Mouse (Mus musculus): ENCODE measurements around the gene Ccdc28a. TPM values are rescaled to one million over a fixed set of nuclear protein-coding genes. Genes with fewer than 3 reads are reported as not detected.
A peak's percentile ranks its signal among the peaks of the same experiment; 100 is the strongest.

Gene Ccdc28a
- total RNA-seq, 2 experiments from 2014 or later: 7.8 to 8.5 TPM

DNA sequence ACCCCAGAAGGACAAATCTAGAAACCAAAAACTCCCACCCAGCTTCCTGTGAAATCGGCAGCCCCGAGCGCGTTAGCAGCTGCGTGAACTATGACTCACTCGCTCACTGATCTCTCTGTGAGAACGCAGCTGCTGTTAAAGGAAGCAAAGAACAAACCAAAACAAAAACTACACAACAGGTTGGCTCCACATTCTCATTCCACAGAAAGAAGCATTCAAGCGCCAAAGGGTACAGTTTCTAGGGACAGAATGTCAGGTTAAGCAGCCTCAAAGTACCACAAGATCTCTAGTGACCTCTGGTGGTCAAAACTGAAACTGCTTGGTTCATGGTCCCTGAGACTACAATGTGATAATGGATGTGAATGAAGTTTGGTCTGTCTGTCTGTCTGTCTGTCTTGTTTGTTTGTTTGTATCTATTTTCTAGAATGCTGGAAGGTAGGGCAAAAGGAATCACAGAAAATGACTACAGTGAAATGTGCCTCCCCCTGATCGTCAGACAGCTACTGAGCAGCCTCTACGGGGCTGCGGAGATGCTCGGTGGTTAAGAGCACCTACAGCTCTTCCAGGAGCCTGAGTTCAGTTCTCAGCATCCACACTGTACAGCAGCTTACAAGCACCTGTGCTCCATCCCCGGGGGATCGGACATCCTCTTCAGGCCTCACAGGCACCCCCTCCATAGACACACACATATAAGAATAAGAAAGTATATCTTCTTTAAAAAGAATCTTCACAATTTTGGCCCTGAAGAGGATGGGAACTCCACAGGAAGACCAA lies 37.4 kb downstream of the Ccdc28a start:
- DNase-seq (ENCODE audit: low spot score in 2 of 2): peak; percentile 47 to 78

DNA sequence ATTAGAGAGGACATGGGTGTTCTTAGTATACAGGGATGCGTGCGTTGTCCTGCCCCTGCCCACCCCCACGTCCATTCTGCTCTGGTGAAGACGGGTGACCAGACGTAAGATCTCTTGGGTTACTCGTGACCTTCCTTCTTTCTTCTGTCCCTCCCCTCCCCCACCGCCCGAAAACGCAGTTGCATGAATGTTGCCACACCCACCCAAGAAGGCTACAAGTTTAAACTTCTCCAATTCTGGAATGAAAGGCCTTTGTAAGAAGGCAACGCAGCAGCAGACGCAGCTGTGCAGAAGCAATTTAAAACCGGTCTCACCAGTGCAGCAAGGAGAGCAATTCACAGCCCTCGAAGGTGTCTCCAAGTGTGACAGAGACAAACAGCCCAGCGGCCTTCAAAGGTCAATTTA lies 40.1 kb downstream of the Ccdc28a start:
- no peak for DNase-seq (ENCODE audit: low spot score in 2 of 2)

DNA sequence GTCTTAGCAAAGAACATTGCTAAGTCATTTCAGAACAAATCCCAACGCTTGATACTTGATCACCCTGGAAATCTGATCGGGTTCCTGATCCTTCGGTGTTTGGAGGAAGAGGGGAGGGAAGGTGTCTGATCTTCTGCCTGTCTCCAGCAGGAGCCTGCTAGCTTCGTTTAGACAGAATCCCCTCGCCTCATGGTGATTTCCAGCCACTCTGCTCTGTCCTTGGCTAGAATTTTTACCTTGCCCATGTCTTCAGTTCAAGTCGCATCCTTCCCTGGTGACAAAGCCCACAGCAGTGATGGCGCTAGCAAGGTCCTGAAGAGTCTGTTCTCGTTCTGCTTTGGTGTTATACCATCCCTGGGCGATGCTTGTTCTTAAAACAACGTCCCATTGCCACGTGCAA lies 40.6 kb downstream of the Ccdc28a start:
- DNase-seq (ENCODE audit: low spot score in 2 of 2): no peak

DNA sequence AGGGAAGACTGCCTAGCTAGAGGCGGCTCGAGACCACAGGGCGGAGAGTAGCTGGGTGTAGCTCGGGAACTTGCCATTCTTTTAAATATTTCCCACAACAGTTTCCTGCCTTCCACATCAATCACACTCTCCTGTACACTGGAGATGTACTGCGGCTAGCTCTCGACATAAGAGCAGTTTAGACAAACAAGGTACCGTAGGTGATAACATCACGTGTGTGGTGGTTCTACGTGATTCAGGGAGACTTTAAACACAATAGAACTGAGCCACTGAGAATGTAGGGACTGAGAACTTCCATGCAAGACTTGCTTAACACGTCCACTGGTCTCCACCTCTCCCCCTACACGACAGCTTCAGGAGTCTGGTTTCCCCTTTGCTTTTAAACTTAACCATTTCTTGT lies 41.6 kb downstream of the Ccdc28a start:
- no peak for DNase-seq (ENCODE audit: low spot score in 2 of 2)

DNA sequence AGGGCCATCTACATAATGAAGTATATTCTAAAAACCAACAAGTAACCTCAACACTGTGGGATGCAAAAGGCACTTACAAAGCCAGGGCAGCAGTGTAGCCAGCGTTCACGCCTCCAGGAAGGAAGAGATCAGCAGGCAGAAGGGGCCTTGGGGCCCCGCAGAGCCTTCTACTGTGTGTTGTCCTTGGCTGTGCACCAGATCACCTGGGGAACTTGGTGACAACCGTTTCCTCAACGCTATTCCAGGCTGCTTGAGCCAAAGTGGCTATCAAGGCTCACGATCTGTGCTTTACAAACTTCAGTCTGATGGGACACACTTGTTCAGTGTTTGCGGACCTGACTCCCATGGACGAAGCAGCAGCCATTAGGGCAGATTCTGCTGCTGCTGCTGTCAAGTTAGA lies 43.1 kb downstream of the Ccdc28a start:
- no peak for DNase-seq (ENCODE audit: low spot score in 2 of 2)

DNA sequence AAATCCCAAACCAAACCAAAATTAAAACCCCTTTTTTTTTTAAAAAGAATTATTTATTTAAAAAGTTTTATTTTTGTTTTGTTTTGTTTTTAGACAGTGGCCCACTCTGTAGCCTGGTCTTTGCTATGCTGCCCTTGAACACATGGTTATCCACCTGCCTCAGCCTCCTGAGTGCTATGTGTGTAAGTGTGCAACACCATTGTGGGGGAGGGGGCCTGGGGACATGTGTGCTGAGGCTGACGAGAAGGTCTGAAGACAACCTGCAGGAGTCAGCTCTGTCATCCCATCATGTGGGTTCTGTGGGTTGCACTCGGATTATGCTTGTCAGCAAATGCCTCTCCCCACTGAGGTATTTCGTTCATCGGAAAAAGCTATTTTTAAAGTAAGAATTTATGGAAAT lies 45.3 kb downstream of the Ccdc28a start:
- DNase-seq (ENCODE audit: low spot score in 2 of 2): no peak

DNA sequence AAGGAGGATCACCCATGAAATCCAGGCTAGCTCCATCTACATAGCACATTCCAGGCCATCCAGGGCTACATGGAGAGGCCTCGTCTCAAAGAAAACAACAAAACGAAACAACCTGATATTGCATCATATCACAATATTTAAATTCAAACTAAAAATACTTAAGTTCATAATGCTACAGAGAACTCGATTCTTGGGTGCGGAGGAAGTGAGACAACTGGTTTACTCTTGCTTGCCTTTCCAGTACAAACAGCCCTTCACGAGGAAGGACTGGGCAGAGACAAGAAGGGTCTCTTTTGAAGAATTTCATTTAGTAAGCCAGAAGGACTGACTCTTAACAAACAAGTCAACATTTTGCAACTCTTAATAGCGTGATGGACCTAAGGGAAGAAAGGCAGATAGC lies 46.2 kb downstream of the Ccdc28a start:
- no peak for DNase-seq (ENCODE audit: low spot score in 2 of 2)

DNA sequence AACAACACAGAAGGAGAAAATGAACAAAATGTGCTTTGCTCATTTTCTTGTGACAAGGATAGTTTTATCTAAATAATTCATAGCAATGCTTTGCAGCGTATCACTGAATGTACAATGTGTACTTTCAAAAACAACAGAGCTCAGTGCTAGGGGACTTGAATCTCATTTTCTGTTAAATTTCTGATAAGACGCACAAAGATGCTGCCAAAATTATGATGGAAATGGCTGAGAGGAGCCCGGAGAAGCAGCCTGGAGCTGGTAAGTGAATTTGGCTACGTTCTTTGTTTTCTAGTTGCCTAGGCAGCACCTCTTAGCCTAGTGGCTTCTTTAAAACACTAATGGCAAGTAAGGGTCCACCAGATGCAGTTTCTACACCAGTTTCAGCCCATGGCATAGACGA lies 52.6 kb downstream of the Ccdc28a start:
- no peak for DNase-seq (ENCODE audit: low spot score in 2 of 2)

DNA sequence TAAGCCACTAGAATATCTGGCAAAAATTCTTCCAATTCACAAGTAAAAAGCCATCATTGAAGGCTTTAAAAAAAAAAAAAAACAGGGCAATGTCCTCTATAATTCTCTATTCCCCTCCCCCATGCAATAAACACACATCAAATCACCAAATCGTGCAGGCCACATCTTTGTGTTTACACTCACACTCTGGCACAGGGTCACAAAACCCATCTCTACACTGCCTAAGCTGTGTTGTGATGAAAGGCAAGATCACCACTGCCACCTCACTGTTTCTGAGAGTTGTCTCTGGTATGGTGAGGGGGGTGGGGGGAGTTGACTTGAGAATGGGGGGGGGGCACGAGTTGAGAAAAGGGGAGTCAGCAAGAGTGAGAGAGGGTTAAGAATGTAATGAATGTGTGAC lies 57.5 kb downstream of the Ccdc28a start:
- no peak for DNase-seq (ENCODE audit: low spot score in 2 of 2)

DNA sequence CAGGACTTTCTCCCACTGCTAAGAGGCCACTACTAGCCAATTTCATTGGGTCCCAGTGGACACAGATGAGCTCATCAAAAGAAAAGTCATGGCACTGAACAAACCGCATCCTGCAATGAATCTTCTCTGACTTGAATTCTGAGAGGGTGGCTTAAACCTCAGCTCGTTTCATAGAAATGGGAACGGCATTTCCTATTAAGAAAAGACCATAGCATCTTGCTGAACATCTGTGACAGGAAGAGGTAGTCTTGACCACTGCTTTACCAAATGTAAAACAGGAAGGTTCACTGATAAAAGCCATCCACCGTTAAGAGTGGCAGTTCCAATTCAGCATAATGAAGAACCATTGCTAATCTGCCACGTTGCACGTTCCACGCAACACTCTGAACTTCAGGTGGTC lies 58.1 kb downstream of the Ccdc28a start:
- no peak for DNase-seq (ENCODE audit: low spot score in 2 of 2)

DNA sequence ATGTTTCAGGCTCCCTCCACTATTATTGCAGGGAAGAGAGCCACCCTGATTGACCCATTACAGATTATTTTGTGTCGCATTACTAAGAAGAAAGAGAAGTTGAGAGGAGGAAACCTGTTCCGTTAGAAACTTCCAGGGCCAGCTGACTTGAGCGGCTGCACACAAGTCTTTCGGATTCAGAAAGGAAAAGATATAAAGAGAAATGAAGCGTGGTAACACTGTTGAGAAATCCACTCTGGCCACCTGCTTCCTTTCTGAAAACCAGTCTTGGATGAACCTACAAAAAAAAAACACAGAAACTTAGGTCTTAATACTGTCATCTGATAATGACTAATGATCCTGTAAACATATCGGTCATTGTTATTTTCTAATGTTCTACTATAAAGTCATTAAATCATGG lies 59.7 kb downstream of the Ccdc28a start:
- DNase-seq (ENCODE audit: low spot score in 2 of 2): no peak

Other genes starting within 250 kb of the Ccdc28a start
- gene Abracl, start 211.7 kb downstream of the Ccdc28a start, total RNA-seq (2021): 10 to 100 TPM; 18.6 to 21.4 TPM
- gene Reps1, start 179.1 kb downstream of the Ccdc28a start, total RNA-seq (2021): 10 to 100 TPM; 26.8 to 30.3 TPM
- not detected for gene Ect2l, start 24.1 kb downstream of the Ccdc28a start, total RNA-seq (2021)
- gene Nhsl1, start 84.0 kb upstream of the Ccdc28a start, total RNA-seq (2021): 1 to 10 TPM; 2.9 to 3.1 TPM

Data from adrenal gland, adult 18-20 months (tissue).